Mouse (Mus musculus) liver, embryonic 14.5 days (tissue): ENCODE data around the gene Trim17. TPM values are rescaled to one million over a fixed set of nuclear protein-coding genes. Genes with fewer than 3 reads are reported as not detected.
"Not testable (repeated sequence)": the region's sequence is repeated elsewhere in the genome, so short reads cannot be mapped to it uniquely, and the experiment has no call there.

ENCODE experiments used
- ATAC-seq: fragments of 200-750 bp; cut with Nextera tagmentation; 2 replicates; pipeline ENCODE4 v1.8.0; 2017; ENCODE audit warnings: moderate number of reproducible peaks, mild to moderate bottlenecking, moderate library complexity; ENCODE audit not compliant: insufficient read depth
- DNase-seq, 3 experiments: peaks; one replicate each; pipeline ENCODE4 v3.0.0-alpha.2; 2012 to 2013; ENCODE audit warnings: low read depth in 3 of 3, low spot score in 3 of 3
- H3K27ac ChIP-seq: fragments of 300-500 bp; sonication (generic); 2 replicates; pipeline ENCODE4 v1.5.1; 2014; ENCODE audit warnings: moderate library complexity, mild to moderate bottlenecking, control low read depth, inconsistent platforms
- H3K27me3 ChIP-seq: fragments of 300-500 bp; sonication (generic); 2 replicates; pipeline ENCODE4 v1.6.1; 2014; ENCODE audit warnings: mild to moderate bottlenecking, low read length, moderate library complexity; ENCODE audit not compliant: control insufficient read depth, insufficient read depth
- H3K36me3 ChIP-seq: fragments of 300-500 bp; sonication (generic); replicated peaks from 2 replicates; pipeline ENCODE4 v1.6.1; 2014; ENCODE audit warnings: low read depth; ENCODE audit not compliant: control insufficient read depth, insufficient read depth
- H3K4me1 ChIP-seq, 2 experiments: fragments of 200-500 bp in 1 of 2; fragments of 300-500 bp in 1 of 2; sonication (generic) in 1 of 2; replicated peaks; 2 replicates each; pipeline ENCODE4 v1.6.1; 2012 to 2014; ENCODE audit warnings: antibody characterized with exemption in 1 of 2, inconsistent platforms in 1 of 2, low read length in 1 of 2; ENCODE audit not compliant: control insufficient read depth in 2 of 2, insufficient read depth in 2 of 2
- H3K4me2 ChIP-seq: fragments of 300-500 bp; sonication (generic); 2 replicates; pipeline ENCODE4 v1.6.1; 2014; ENCODE audit warnings: low read depth, mild to moderate bottlenecking, control low read depth, moderate library complexity
- H3K4me3 ChIP-seq, 2 experiments: fragments of 200-500 bp in 1 of 2; fragments of 300-500 bp in 1 of 2; sonication (generic) in 1 of 2; 2 replicates each; pipeline ENCODE4 v1.5.1; 2012 to 2014; ENCODE audit warnings: low read depth in 2 of 2, low read length in 2 of 2, mild to moderate bottlenecking in 2 of 2, control low read depth in 1 of 2, inconsistent platforms in 1 of 2, moderate library complexity in 1 of 2; ENCODE audit not compliant: insufficient read depth in 1 of 2
- H3K9ac ChIP-seq: fragments of 300-500 bp; sonication (generic); replicated peaks from 2 replicates; pipeline ENCODE4 v1.6.1; 2014; ENCODE audit warnings: mild to moderate bottlenecking, control low read depth, moderate library complexity
- H3K9me3 ChIP-seq: fragments of 300-500 bp; sonication (generic); 2 replicates; pipeline ENCODE4 v1.6.1; 2016; ENCODE audit warnings: low read length, mixed read lengths; ENCODE audit not compliant: control insufficient read depth
- CTCF ChIP-seq: IDR thresholded peaks from 2 replicates; pipeline ENCODE4 v1.5.1; 2016; ENCODE audit warnings: antibody characterized with exemption, low read depth, control low read depth
- EP300 ChIP-seq: IDR thresholded peaks from 2 replicates; pipeline ENCODE4 v1.6.1; 2016; ENCODE audit warnings: antibody characterized with exemption, low read depth
- WGBS: fragments of 180-500 bp; shearing (Covaris S2); extraction: QIAGEN DNeasy Blood & Tissue Kit; methylation state at CpG from one replicate; pipeline ENCODE4 v1.1.7; 2014; ENCODE audit not compliant: insufficient replicate concordance; 5-methylcytosine and 5-hydroxymethylcytosine counted together
- polyA plus RNA-seq, 2 experiments: library from polyadenylated mRNA; depleted of rRNA in 1 of 2; stranded (reverse) in 1 of 2; unstranded in 1 of 2; fragments of >200 nt; fragmentation: Nextera tagmentation in 1 of 2; extraction: Ambion mirVana in 1 of 2; gene quantifications; 2 replicates each; pipeline versions ENCODE4 v1.2.1 to v1.2.3; 2012 to 2014

The Trim17 gene
- polyA plus RNA-seq, 2 experiments: 0.06 to 0.14 TPM

GRCm38 (mm10) chr11:58951210-58951609, 3.3 kb upstream of the Trim17 start:
- no peak overlapping the region for H3K4me3 ChIP-seq
- no peak overlapping the region for H3K9ac ChIP-seq
- DNase-seq: no peak
- TF ChIP-seq CTCF: no peak
- no peak for TF ChIP-seq EP300
- H3K27ac ChIP-seq: no peak overlapping the region
- 74% methylated on average over 5 of the region's 5 CpGs for WGBS
- no peaks in the 10 kb centered on the region for H3K9me3 ChIP-seq
- no peak for ATAC-seq
- peaks cover 16 to 24% of the 10 kb centered on the region in 2 experiments for H3K4me1 ChIP-seq
- H3K4me2 ChIP-seq: no peak overlapping the region
- H3K27me3 ChIP-seq: peaks cover 34% of the 10 kb centered on the region
- peaks cover under 1% of the 10 kb centered on the region; the same call in 1 of the 2 replicates for H3K36me3 ChIP-seq

- Histone ChIP-seq H3K27ac (peak overlapping the region; percentile 98), H3K9ac (peak overlapping the region; percentile 82), H3K27me3 (peaks cover 20% of the 10 kb centered on the region), H3K4me1 (peaks cover 13 to 24% of the 10 kb centered on the region in 2 experiments), H3K36me3 (peaks cover 14% of the 10 kb centered on the region), H3K4me2 (peak overlapping the region; percentile 77), H3K4me3 (peak overlapping the region; percentile 70 to 91), H3K9me3 (no peaks in the 10 kb centered on the region)
- TF ChIP-seq EP300: no peak
- no peak for TF ChIP-seq CTCF
- DNase-seq: peak in 1 of 3 experiments; percentile 47
- peak; percentile 30 for ATAC-seq
- 1% methylated on average over 33 of the region's 33 CpGs for WGBS
These were observed 925 bp upstream of the Trim17 start for GRCm38 (mm10) chr11:58953351-58954169.

GRCm38 (mm10) chr11:58954170-58954419, 390 bp upstream of the Trim17 start:
- H3K4me1 ChIP-seq: peaks cover 15 to 25% of the 10 kb centered on the region in 2 experiments
- not testable (repeated sequence) for H3K9me3 ChIP-seq, DNase-seq
- peak; percentile 26; the same call in 1 of the 2 replicates for ATAC-seq
- WGBS: under 1% methylated on average over 16 of the region's 17 CpGs
- H3K36me3 ChIP-seq: peaks cover 14% of the 10 kb centered on the region
- H3K27me3 ChIP-seq: peaks cover 18% of the 10 kb centered on the region
- H3K9ac ChIP-seq: peak overlapping the region; percentile 82
- H3K4me2 ChIP-seq: peak overlapping the region; percentile 77
- peak overlapping the region; percentile 98 for H3K27ac ChIP-seq
- H3K4me3 ChIP-seq: peak overlapping the region; percentile 70 to 91

GRCm38 (mm10) chr11:58955143-58955867, 820 bp downstream of the Trim17 start:
- H3K4me3 ChIP-seq: peak overlapping the region; percentile 85 to 91
- peak overlapping the region; percentile 99 for H3K9ac ChIP-seq
- H3K27me3 ChIP-seq: peaks cover 6% of the 10 kb centered on the region
- ATAC-seq: peak; percentile 14
- peaks cover 20 to 30% of the 10 kb centered on the region in 2 experiments for H3K4me1 ChIP-seq
- peak in 1 of 3 experiments; percentile 44 for DNase-seq
- no peak for TF ChIP-seq EP300
- no peak; the same call in 1 of the 2 replicates for TF ChIP-seq CTCF
- H3K36me3 ChIP-seq: peaks cover 14% of the 10 kb centered on the region
- H3K4me2 ChIP-seq: peak overlapping the region; percentile 77
- WGBS: under 1% methylated on average over 20 of the region's 20 CpGs
- H3K9me3 ChIP-seq: no peaks in the 10 kb centered on the region
- peak overlapping the region; percentile 98 for H3K27ac ChIP-seq

GRCm38 (mm10) chr11:58955868-58956257, 1.4 kb downstream of the Trim17 start:
- Histone ChIP-seq H3K27me3 (peaks cover under 1% of the 10 kb centered on the region), H3K9me3 (no peaks in the 10 kb centered on the region), H3K4me3 (peak overlapping the region; percentile 85 to 91), H3K36me3 (peaks cover 14% of the 10 kb centered on the region), H3K27ac (peak overlapping the region; percentile 98), H3K4me2 (peak overlapping the region; percentile 77), H3K4me1 (peaks cover 20 to 30% of the 10 kb centered on the region in 2 experiments), H3K9ac (peak overlapping the region; percentile 99)
- 37% methylated on average over 8 of the region's 8 CpGs for WGBS
- TF ChIP-seq CTCF (no peak), EP300 (no peak)
- ATAC-seq (no peak), DNase-seq (no peak)
